Mouse (Mus musculus) C2C12 (cell line): ENCODE measurements around the gene Ksr2. TPM values are rescaled to one million over a fixed set of nuclear protein-coding genes. Genes with fewer than 3 reads are reported as not detected.

Source experiments
- H3K27me3 ChIP-seq: one replicate; pipeline ENCODE4 v1.6.1; 2011; ENCODE audit not compliant: control insufficient read depth, insufficient read depth, insufficient read length
- H3K36me3 ChIP-seq: one replicate; pipeline ENCODE4 v1.6.1; 2011; ENCODE audit not compliant: control insufficient read depth, insufficient read depth
- H3K4me3 ChIP-seq: one replicate; pipeline ENCODE4 v1.5.1; 2011; ENCODE audit warnings: mild to moderate bottlenecking, control low read depth; ENCODE audit not compliant: poor library complexity, insufficient read depth, severe bottlenecking
- H3K79me2 ChIP-seq: one replicate; pipeline ENCODE4 v1.6.1; 2011; ENCODE audit not compliant: control insufficient read depth, insufficient read depth
- H3K79me3 ChIP-seq: one replicate; pipeline ENCODE4 v1.6.1; 2011; ENCODE audit warnings: low read depth, control low read depth
- H3ac ChIP-seq: one replicate; pipeline ENCODE3; 2011; ENCODE audit warnings: low read depth; ENCODE audit not compliant: control insufficient read depth, insufficient read length
- CEBPB ChIP-seq: IDR thresholded peaks from one replicate; pipeline ENCODE4 v1.6.1; 2011; ENCODE audit warnings: low read depth, mild to moderate bottlenecking, control low read depth, moderate library complexity
- CTCF ChIP-seq: IDR thresholded peaks from one replicate; pipeline ENCODE4 v1.5.1; 2011; ENCODE audit not compliant: control insufficient read depth, insufficient read depth, insufficient read length
- FOSL1 ChIP-seq: IDR thresholded peaks from one replicate; pipeline ENCODE4 v1.8.0; 2011; ENCODE audit warnings: mild to moderate bottlenecking, low read length; ENCODE audit not compliant: poor library complexity, insufficient read depth, severe bottlenecking
- MAX ChIP-seq: IDR thresholded peaks from one replicate; pipeline ENCODE4 v1.6.1; 2011; ENCODE audit warnings: mild to moderate bottlenecking, control low read depth
- MYOD1 ChIP-seq: IDR thresholded peaks from one replicate; pipeline ENCODE4 v1.6.1; 2011; ENCODE audit warnings: low read depth; ENCODE audit not compliant: control insufficient read depth, insufficient read length
- MYOG ChIP-seq: IDR thresholded peaks from one replicate; pipeline ENCODE4 v1.6.1; 2011; ENCODE audit not compliant: control insufficient read depth, insufficient read length; ENCODE audit errors: extremely low read depth
- USF1 ChIP-seq: IDR thresholded peaks from one replicate; pipeline ENCODE4 v1.6.1; 2011; ENCODE audit warnings: low read depth, mild to moderate bottlenecking, control low read depth, moderate library complexity
- polyA plus RNA-seq: library from polyadenylated mRNA; unstranded; fragments of >200 nt; fragmentation: generic; extraction: Trizol; gene quantifications from one replicate; pipeline ENCODE4 v1.2.1, GENCODE M21; 2012; ENCODE audit warnings: missing spikeins

The Ksr2 gene
- polyA plus RNA-seq, 1 experiment: 0.01 TPM

DNA sequence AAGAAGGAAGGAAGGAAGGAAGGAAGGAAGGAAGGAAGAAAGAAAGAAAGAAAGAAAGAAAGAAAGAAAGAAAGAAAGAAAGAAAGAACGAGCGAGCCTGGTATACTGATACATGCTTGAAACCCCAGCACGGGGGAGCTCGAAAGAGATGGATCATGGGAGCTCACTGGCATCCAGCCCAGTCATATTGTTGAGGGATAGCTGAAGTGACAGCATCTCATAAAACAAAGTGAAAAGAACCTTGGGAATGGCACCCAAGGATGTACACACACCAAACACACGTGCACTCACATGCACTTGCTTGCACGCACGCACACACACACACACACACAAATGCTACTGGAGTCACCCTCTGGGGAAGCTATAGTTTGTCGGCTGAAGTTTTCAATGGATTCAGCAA lies 282.6 kb downstream of the Ksr2 start:
- TF ChIP-seq FOSL1 (no peak), CEBPB (no peak), MYOD1 (no peak), MAX (no peak), USF1 (no peak), MYOG (no peak), CTCF (no peak)
- Histone ChIP-seq H3K4me3 (no peak overlapping the region), H3K27me3 (no peaks in the 10 kb centered on the region), H3K36me3 (no peaks in the 10 kb centered on the region), H3K79me2 (no peaks in the 10 kb centered on the region), H3K79me3 (no peaks in the 10 kb centered on the region), H3ac (no peak overlapping the region)

DNA sequence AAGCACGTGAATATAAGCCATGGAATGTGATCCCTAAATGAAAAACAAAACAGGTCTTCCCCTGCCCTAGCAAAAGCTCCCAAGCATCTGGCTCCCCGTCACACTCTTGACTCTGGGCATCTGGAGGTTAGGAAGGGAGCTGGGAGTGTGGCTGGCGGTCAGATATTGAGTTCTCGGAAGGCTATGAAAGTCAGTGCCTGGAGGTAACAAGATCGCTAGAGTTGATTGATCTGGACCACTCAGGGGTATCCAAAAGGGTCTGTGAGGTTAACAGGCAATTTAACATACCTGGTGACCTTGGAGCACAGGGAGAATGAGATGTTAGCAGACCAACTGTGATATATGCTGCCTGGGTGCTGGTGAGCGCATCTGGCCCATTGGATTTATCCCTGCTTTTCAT lies 283.8 kb downstream of the Ksr2 start:
- Histone ChIP-seq H3K79me2 (no peaks in the 10 kb centered on the region), H3K79me3 (no peaks in the 10 kb centered on the region), H3K27me3 (no peaks in the 10 kb centered on the region), H3ac (no peak overlapping the region), H3K36me3 (no peaks in the 10 kb centered on the region), H3K4me3 (no peak overlapping the region)
- TF ChIP-seq MYOG (no peak), MYOD1 (no peak), CEBPB (no peak), USF1 (no peak), MAX (no peak), CTCF (no peak), FOSL1 (no peak)

- TF ChIP-seq CEBPB (no peak), MYOG (no peak), CTCF (no peak), MYOD1 (no peak), FOSL1 (no peak), MAX (no peak), USF1 (no peak)
- no peaks in the 10 kb centered on the region for H3K27me3 ChIP-seq
- H3K36me3 ChIP-seq: no peaks in the 10 kb centered on the region
- no peak overlapping the region for H3ac ChIP-seq
- no peak overlapping the region for H3K4me3 ChIP-seq
- no peaks in the 10 kb centered on the region for H3K79me2 ChIP-seq
- H3K79me3 ChIP-seq: no peaks in the 10 kb centered on the region
Measured at GRCm38 (mm10) chr5:117704371-117704770, 290.6 kb downstream of the Ksr2 start.

DNA sequence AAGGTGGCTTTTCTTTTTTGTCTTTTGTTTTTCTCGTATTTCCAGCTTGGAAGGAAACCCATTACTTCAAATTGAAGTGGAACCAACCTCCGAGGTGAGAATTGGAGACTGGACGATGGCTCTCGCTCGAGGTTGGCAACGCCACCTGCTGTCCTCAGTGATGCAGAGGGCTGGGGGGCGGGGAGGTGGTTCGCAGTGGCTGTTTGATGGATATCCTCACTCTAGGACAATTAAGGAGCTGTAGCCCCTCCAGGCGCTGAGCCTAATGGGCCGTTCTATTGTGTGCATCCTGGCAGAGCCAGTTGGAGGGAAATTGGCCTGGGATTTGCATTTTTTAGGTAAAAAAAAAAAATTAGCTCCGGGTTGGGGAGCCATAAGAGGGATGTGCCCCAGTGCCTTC lies 292.8 kb downstream of the Ksr2 start:
- Histone ChIP-seq H3K4me3 (no peak overlapping the region), H3K79me2 (no peaks in the 10 kb centered on the region), H3ac (no peak overlapping the region), H3K27me3 (no peaks in the 10 kb centered on the region), H3K79me3 (no peaks in the 10 kb centered on the region), H3K36me3 (no peaks in the 10 kb centered on the region)
- TF ChIP-seq MYOD1 (no peak), MYOG (no peak), USF1 (no peak), CTCF (no peak), FOSL1 (no peak), CEBPB (no peak), MAX (no peak)

- Histone ChIP-seq H3ac (no peak overlapping the region), H3K4me3 (no peak overlapping the region), H3K79me2 (no peaks in the 10 kb centered on the region), H3K79me3 (no peaks in the 10 kb centered on the region), H3K27me3 (no peaks in the 10 kb centered on the region), H3K36me3 (no peaks in the 10 kb centered on the region)
- no peak for TF ChIP-seq CTCF
- TF ChIP-seq MYOG: no peak
- TF ChIP-seq MAX: no peak
- TF ChIP-seq USF1: no peak
- no peak for TF ChIP-seq MYOD1
- TF ChIP-seq CEBPB: no peak
- TF ChIP-seq FOSL1: no peak
Measured at GRCm38 (mm10) chr5:117709306-117709705, 295.5 kb downstream of the Ksr2 start.

GRCm38 (mm10) chr5:117711636-117712035 lies 297.8 kb downstream of the Ksr2 start:
- Histone ChIP-seq H3K4me3 (no peak overlapping the region), H3ac (no peak overlapping the region), H3K36me3 (no peaks in the 10 kb centered on the region), H3K79me3 (no peaks in the 10 kb centered on the region), H3K27me3 (no peaks in the 10 kb centered on the region), H3K79me2 (no peaks in the 10 kb centered on the region)
- TF ChIP-seq USF1 (no peak), CEBPB (no peak), MYOG (no peak), FOSL1 (no peak), CTCF (no peak), MAX (no peak), MYOD1 (no peak)
